27 mouse cellular contexts compared by ENCODE assay signal in genomic region chrX:165004779-165005324, GRCm38 (mm10). TPM values are rescaled to one million over a fixed set of nuclear protein-coding genes. Genes with fewer than 3 reads are reported as not detected.
"Had no signal": no experiment of that assay in that cellular context is flagged by ENCODE, and none has a peak within 500 bp of the region (broad histone marks: within the 10 kb centered on the region; RNA-seq: fewer than 3 reads in every experiment).

Gene Gm17604 (minus strand): TSS chrX:165004829.

- H3K9me3 ChIP-seq: lung, embryonic 15.5 days; megakaryocyte, embryonic 14.5 days; midbrain, embryonic 13.5 days; midbrain, embryonic 15.5 days; neural tube, embryonic 12.5 days had no signal

- DNase-seq: lung, adult 2 months; lung, postnatal 14 days; lung, postnatal 36 days; right cerebral cortex, postnatal 14 days; thymus, adult 18-20 months; thymus, postnatal 14 days; thymus, postnatal 36 days had no signal

- H3K27me3 ChIP-seq: lung, embryonic 15.5 days; neural tube, embryonic 12.5 days had no signal

- H3K4me3 ChIP-seq: lung, embryonic 15.5 days; megakaryocyte, embryonic 14.5 days; midbrain, embryonic 13.5 days; midbrain, embryonic 15.5 days; neural tube, embryonic 12.5 days had no signal

- H3K4me1 ChIP-seq: lung, embryonic 15.5 days; megakaryocyte, embryonic 14.5 days; midbrain, embryonic 13.5 days; midbrain, embryonic 15.5 days; neural tube, embryonic 12.5 days had no signal

- H3K36me3 ChIP-seq: lung, embryonic 15.5 days; midbrain, embryonic 13.5 days; midbrain, embryonic 15.5 days; neural tube, embryonic 12.5 days had no signal

- ATAC-seq: lung, postnatal 0 days; midbrain, embryonic 13.5 days; midbrain, embryonic 15.5 days had no signal

- H3K27ac ChIP-seq: liver, embryonic 14.5 days; lung, embryonic 15.5 days; macrophage; midbrain, embryonic 13.5 days; midbrain, embryonic 15.5 days; neural tube, embryonic 12.5 days had no signal

- H3K9ac ChIP-seq: liver, embryonic 14.5 days; lung, embryonic 15.5 days; midbrain, embryonic 13.5 days; midbrain, embryonic 15.5 days; neural tube, embryonic 12.5 days had no signal

- H3K4me2 ChIP-seq: lung, embryonic 15.5 days; midbrain, embryonic 11.5 days; midbrain, embryonic 13.5 days; midbrain, embryonic 15.5 days; neural tube, embryonic 12.5 days had no signal

RNA-seq across cellular contexts. Expression of gene Gm17604, which starts in this region (rescaled TPM):
- total RNA-seq: megakaryocyte progenitor cell, adult 5-6 weeks; midbrain, postnatal 0 days; monocyte, adult 5-6 weeks; neutrophil, adult 5-6 weeks had no signal
- polyA plus RNA-seq: liver, embryonic 14.5 days; liver, embryonic 16.5 days; lung, adult 2 months; lung, embryonic 15.5 days; lung, postnatal 0 days; macrophage; midbrain, embryonic 11.5 days; midbrain, embryonic 13.5 days; midbrain, embryonic 15.5 days; midbrain, postnatal 0 days; neural tube, embryonic 12.5 days; neural tube, embryonic 14.5 days; spleen, adult 2 months; stomach, embryonic 14.5 days; stomach, embryonic 16.5 days; testis, adult 2 months; thymus, postnatal 0 days had no signal
